Mouse (Mus musculus) right cerebral cortex, postnatal 36 days (tissue): Measurements from ENCODE around the gene Emc1.
A peak's percentile ranks its signal among the peaks of the same experiment; 100 is the strongest.
"Not testable (repeated sequence)": the region's sequence is repeated elsewhere in the genome, so short reads cannot be mapped to it uniquely, and the experiment has no call there.

Experiments used
- DNase-seq, 2 experiments: peaks; one replicate each; pipeline ENCODE4 v3.0.0; 2022; ENCODE audit warnings: low spot score in 2 of 2, mixed read lengths in 1 of 2

Emc1 gene

DNA sequence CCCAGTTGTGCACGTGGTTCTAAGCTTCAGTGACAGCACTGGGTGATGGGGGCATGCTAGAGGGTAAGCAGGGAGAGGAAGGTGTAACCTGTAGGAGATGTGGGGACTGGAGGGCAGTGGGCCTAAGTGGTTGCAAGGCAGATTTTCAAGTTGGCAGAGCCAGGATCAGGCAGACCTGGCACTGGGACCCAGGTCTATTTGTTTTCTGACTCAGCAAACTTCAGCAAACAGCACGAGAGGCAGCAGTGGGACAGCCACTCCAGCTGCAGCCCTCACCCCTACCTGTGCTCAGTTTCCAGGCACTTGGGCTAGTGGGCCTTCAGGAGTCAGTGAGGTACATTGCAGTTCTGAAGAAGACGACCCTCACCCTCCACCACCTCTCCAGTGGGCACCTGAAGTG is 4.8 kb downstream of the Emc1 start:
- no peak for DNase-seq

GRCm38 (mm10) chr4:139360761-139361548 is 8.6 kb downstream of the Emc1 start:
- DNase-seq: no peak

- DNase-seq: no peak
Measured at GRCm38 (mm10) chr4:139367336-139367735, 14.9 kb downstream of the Emc1 start.

- no peak for DNase-seq
Measured at GRCm38 (mm10) chr4:139368038-139368437, 15.7 kb downstream of the Emc1 start.

DNA sequence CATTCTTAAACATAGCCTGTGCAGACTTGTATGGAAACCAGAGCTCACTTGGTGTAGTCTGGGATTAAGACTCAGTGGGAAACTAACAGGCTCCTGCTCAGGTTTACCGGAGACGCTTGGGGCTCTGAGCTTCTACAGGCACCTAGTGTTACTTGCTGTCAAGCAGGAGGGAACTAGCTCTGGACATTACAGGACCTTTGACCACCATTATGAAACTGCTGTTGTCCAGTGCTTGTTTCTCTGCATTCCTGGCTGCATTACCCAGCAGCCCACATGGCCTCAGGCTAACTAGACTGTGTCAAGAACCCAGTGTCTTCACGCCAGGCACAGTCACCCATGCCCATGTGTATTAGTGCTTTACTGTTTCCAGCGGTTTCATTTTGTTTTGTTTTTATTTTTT is 20.7 kb downstream of the Emc1 start:
- no peak for DNase-seq

GRCm38 (mm10) chr4:139373531-139373930 is 21.1 kb downstream of the Emc1 start:
- no peak for DNase-seq

DNA sequence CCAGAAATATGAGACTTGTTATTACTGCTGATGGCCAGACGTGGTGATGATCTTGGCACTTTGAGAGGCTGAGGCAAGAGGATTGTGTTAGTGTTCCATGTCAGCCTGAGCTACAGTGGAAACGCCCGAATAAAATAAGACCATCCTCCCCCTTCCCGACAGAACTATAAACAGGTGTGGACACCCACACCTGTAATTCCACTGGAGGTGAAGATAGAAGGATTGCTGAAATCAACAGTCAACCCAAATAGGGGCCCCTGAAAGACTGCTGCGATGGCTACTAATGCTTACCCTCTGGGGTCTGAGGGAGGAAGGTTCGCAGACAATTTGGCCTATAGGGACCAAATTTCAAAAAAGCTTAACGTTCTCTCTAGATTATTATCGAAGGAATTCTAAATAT is 27.3 kb downstream of the Emc1 start:
- DNase-seq: no peak

DNA sequence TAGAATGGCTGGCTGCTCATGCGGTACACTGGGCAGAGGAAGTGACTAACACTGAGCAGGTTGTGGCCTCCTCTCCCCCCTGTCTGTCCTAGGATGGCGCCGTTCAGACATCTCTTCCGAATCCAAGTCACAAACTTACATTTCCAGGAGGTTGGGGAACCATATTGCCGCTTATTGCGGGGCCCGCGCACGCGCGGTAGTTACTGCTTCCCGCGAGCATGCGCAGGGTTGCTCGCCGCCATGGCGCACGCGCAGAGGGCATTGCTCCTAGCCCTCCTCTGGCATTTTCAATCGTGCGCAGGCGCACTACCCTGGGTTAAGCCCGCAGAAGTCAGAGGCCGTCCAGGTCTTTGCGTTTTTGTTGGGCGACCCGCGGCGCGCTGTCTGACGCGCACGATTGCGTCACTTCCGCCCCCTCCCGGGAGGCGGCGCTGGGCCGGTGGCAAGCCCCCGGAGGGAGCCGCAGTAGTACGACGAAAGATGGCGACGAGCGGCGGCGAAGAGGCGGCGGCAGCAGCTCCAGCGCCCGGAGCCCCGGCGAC is 27.9 kb downstream of the Emc1 start:
- peak; percentile 99 for DNase-seq

DNA sequence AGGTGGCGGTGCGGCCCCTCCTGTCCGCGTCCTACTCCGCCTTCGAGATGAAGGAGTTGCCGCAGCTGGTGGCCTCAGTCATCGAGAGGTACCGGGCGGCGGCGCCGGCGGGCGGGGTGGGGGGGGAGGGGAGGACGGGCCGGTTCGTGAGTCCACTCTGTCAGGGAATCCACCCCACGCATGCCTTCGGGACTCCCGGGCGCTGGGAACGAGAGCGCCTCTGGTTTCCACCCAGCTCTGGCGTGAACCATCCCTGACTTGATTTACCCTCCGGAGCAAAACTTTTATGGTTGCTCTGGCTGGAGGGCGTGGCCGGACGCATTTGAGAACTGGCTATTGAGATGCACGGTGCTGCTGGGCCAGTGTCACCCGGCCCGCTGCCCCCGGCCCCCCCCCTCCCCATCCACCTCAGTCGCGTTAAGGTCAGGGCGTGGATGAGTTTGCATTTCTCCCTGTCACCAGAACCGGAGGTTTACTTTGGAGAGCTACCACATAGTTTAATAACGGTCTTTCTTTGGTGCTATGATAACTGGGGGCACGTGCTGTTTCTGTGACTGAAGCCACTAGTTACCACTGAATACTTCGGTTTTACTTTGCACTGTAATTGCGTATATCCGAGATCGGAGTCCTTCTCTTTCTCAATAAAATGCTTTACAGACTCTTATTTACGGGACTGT is 28.5 kb downstream of the Emc1 start:
- DNase-seq: no peak

DNA sequence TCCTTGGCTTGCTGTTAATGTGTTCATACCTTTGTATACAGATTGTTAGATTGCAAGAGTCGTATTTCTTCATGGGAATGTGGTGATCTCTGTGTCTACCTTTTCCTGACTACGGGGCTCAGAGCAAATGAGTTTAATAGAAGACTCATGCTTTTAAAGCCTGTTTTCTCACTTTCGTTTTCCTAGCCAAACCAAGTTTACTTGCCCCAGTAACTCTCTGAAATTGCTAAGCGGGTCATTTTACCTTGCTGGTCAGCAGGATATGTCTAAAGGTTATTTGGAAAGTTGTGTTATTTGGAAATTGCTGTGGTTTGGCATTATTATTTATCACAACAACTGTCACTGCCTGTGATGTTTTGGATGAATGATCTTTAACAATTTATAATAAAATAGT is 29.1 kb downstream of the Emc1 start:
- DNase-seq: no peak

GRCm38 (mm10) chr4:139382231-139382630 is 29.8 kb downstream of the Emc1 start:
- no peak for DNase-seq

GRCm38 (mm10) chr4:139385841-139386240 is 33.5 kb downstream of the Emc1 start:
- not testable (repeated sequence) for DNase-seq

- DNase-seq: no peak
Measured at GRCm38 (mm10) chr4:139386869-139387319, 34.5 kb downstream of the Emc1 start.

DNA sequence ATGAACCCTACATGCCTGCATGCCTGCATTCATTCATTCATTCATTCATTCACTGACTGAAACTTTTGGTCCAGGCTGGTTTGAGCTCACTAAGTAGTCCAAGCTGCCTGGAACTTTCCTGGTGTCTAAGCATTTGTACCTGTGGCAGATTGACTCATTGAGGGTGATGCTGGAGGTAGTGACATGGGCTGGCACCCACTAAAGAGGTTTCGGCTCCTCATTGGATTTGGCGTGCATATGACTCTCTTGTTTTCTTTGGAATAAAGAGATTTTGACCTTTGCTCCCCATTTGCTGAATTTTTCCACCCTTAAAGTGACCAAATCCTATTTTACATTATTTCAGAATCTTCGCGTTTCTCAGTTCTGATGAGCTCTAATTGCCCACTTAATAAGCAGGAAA is 37.2 kb downstream of the Emc1 start:
- DNase-seq: no peak

- no peak for DNase-seq
Measured at GRCm38 (mm10) chr4:139395431-139395830, 43.0 kb downstream of the Emc1 start.

GRCm38 (mm10) chr4:139400487-139400886 is 48.1 kb downstream of the Emc1 start:
- DNase-seq: no peak

DNA sequence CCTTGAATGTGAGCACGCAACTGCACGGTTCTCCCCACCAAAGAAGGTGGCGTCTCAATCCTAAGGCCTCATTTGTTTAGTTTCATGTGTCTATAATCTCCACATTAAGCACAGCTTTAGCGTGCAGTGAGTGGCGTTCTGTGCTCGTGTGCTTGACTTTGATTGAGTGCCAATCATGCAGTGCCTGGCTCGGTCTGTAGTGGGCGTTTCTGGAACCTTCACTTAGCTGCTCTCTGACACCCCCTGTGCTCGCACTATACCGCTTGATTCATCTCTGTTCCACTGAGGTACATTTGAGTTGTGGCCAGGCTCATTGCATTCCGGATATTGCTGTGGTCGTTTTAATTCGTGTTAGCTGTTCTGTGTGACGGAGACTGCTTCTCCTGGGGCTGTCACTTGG is 50.8 kb downstream of the Emc1 start:
- DNase-seq: no peak

GRCm38 (mm10) chr4:139411351-139411750 is 59.0 kb downstream of the Emc1 start:
- DNase-seq: no peak

GRCm38 (mm10) chr4:139417868-139418267 is 65.5 kb downstream of the Emc1 start:
- no peak for DNase-seq

GRCm38 (mm10) chr4:139421621-139422020 is 69.2 kb downstream of the Emc1 start:
- DNase-seq: no peak

GRCm38 (mm10) chr4:139422409-139422808 is 70.0 kb downstream of the Emc1 start:
- DNase-seq: no peak

DNA sequence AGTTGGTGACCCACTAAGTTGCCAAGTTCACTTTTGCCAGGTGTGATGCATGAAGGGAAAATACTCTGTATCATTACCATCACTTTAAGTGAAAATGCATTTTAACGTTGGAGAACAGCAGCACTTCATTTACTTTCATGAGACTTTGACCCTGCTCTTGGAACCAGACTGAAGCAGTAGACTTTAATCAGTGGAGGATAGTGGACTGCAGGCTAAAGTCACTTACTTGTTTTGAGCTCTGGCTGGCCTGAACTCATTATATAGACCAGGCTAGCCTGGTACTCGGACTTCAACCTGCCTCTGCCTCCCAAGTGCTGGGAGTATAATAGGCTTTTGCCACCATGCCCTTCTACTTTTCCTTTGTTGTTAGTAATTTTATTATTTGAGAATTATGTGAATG is 70.9 kb downstream of the Emc1 start:
- no peak for DNase-seq
